Mouse (Mus musculus) E14TG2a.4 (cell line): ENCODE results near the gene Suclg1.

ENCODE experiments used
- CTCF ChIP-seq: conservative IDR thresholded peaks from 2 replicates; pipeline ENCODE4 v1.5.1; 2014; ENCODE audit warnings: low read length
- NANOG ChIP-seq: IDR thresholded peaks from 2 replicates; pipeline ENCODE4 v1.6.1; 2014; ENCODE audit warnings: borderline replicate concordance, low read length, mixed read lengths

GRCm38 (mm10) chr6:73280546-73281115, 32.4 kb downstream of the Suclg1 start:
- TF ChIP-seq CTCF (no peak), NANOG (no peak)
